Mouse (Mus musculus) heart, postnatal 14 days (tissue): ENCODE data around the gene Arl9. TPM values are rescaled to one million over a fixed set of nuclear protein-coding genes. Genes with fewer than 3 reads are reported as not detected.
A peak's percentile ranks its signal among the peaks of the same experiment; 100 is the strongest.
"Not testable (repeated sequence)": the region's sequence is repeated elsewhere in the genome, so short reads cannot be mapped to it uniquely, and the experiment has no call there.

ENCODE experiments used
- DNase-seq, 2 experiments: peaks; one replicate each; pipeline ENCODE4 v3.0.0; 2021 to 2022
- intact Hi-C: fragments of 180-260 bp; cut with DNase I; formaldehyde crosslinking; loops from one replicate; pipeline ENCODE4 v1.15.1; 2025
- total RNA-seq, 2 experiments: library from RNA; stranded (reverse); gene quantifications; 2 replicates each; pipeline ENCODE4 v1.2.3; 2021

The Arl9 gene
- total RNA-seq, 2 experiments from 2014 or later = not detected

DNA sequence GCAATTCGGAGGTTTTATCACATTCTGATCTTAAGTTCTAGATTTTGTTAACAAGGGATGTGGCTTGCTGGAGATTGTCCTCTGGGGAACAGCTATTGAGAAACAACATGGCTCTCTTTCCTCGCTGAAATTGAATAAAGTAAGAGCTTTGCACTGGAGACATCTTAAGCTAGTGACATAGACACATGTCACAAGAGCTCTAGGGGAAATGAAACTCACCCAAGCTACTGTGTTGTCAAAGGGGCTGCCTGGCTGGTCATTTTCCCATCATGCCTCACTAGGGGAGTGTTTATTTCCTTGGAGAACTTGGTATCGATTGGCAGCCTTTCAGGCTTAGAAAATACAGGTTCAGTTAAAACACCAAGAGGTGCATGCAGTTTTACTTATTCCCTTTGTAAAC lies 9.3 kb downstream of the Arl9 start:
- intact Hi-C loops = no loop called here
- no peak for DNase-seq

DNA sequence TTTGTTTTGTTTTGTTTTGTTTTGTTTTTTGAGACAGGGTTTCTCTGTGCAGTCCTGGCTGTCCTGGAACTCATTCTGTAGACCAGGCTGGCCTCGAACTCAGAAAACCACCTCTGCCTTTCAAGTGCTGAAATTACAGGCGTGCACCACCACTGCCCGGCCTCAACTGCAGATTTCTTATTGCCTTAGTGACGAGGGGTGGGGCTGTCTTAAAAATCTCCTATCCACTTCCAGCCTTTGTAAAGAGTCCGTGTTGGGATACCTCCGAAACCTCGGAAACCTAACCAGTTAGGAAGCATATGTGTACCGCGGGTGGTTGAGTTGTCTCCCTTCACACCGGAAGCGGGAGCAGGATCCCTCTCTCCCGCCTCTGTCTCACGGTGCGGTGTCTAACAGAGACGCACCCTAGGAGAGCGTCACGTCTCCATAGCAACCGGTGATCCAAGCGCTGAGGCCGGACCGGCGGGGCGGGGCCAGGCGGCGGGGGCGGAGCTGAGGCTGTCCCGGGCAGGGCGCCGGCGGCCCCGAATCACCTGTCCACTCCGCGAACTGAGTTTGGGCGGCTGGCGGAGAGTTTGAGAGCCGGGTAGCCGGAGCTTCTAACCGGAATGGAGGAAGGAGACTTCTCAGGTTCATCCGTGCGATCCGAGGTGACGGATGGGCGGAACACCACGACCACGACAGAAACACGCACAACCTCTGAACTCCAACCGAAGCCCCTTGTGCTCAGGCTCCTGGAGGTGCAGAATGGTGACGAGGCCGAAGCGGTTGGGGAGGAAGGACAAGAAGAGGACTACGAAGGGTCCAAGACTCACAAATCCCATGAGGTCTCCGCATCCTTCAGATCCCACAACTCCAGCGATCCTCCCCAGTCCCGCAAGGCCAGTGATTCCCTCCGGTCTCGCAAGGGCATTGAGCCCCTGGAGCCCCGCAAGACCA lies 12.0 kb downstream of the Arl9 start, which contains the start of gene Thegl:
Gene Thegl (plus strand): TSS at position 480 of the 939 bp plus-strand sequence.
- peak; percentile 74 to 80 for DNase-seq
- intact Hi-C loops = no loop called here

DNA sequence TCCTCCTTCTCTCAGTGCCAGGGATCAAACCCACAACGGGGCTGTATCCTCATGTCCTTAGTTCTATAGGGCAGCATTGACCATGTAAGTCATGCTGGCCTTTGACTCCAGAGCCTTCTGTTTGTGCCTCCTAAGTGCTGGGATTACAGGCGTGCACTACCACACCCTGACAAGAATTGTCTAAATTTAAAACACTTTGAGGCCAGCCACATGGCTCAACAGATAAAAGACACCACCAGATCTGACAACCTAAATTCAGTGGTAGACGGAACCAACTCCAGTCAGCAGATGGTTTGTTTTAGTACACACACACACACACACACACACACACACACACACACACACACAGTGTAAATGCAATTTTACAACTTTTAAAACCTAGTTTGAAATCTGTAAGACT lies 24.2 kb downstream of the Arl9 start:
- no peak for DNase-seq
- intact Hi-C loops = loop anchor here (2.0 to 5.0 kb wide), 2 partner anchors 143 to 189 kb away; no protein-coding TSS in a partner anchor

DNA sequence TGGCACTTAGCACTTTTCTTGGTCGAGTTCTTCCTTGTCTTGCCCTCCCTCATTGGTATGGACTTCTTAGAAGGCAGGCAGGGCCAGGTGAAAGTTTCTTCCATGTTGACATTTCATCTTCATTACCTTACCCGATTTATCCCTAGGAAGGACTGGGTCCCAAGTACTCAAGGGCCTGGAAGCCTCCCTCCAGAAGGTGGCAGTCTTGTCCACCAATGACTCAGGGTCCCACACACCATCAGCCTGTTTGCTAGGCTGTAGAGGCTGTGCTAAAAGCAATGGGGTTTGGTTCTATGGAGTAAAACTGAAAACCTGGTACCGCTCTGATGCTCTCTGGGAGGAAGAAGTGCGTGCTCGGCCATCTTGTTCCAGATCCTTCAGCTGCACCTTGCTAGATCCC lies 25.9 kb downstream of the Arl9 start:
- peak; percentile 37 to 64 for DNase-seq
- intact Hi-C loops = loop anchor here (2.0 to 5.0 kb wide), 2 partner anchors 141 to 188 kb away; no protein-coding TSS in a partner anchor

DNA sequence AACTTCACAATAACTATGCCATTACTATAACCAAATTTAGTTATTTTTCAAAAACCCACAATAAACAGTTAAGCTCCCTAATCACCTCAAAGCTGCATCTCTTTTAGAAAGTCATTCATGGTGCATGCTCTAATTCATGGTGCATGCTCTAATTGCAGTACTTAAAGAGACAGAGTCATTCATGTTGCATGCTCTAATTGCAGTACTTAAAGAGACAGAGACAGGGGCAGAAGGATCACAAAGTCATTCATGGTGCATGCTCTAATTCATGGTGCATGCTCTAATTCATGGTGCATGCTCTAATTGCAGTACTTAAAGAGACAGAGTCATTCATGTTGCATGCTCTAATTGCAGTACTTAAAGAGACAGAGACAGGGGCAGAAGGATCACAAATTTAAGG lies 31.2 kb downstream of the Arl9 start:
- DNase-seq, intact Hi-C loops: not testable (repeated sequence)

DNA sequence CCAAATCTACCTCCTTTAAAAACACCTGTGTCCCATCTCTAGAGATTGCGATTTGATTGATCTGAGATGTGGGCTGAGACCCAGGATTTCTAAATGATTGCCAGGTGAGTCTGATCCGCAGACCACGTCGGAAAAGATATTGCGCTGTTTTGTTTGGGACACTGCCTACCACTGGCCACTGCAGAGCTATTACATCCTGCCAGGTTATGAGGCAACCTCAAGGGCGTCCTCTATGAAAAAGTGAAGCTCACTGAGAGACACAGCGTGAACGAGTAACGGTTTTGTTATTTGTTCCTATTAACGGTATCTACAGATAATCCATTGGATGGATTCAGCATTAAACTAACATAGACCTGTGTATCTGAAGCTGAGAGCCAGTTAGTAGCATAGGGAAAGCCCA lies 34.6 kb downstream of the Arl9 start:
- no peak for DNase-seq
- intact Hi-C loops = no loop called here

DNA sequence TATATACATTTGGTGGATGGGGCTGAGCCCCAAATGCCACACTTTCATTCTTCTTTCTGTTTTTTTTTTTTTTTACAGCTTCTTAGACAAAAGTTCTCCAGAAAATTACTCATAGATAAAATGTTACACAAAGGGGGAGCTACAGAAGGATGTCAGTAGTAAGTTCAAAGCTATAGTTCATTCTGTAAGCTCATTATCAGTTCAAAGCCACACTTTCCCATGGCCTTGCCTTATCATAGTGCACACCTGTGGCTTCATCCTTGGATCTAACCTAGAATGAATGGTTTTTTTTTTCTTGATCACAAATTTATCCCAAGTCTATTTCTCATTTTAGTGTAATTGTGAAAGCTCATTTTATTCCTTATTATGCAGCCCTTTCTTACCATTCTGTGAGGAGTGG lies 35.5 kb downstream of the Arl9 start:
- intact Hi-C loops = no loop called here

DNA sequence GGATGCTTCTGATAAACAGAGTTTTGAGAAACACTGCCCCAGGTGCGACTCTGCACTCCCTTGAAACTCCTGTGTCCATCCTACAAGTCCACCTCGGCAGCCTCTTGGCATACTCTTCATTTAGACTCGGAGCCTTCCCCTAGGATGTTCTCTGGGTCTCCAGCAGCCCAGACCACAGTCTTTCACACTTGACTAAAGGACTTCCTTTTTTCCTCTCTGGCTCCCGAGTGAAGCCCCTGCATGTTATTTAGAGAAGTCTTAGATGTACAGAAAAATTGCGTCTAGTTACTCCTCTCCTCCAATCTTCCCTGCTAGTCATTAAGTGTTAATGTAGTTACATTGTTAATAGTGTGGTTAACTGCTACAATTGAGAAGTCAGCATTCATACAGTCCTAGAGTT lies 40.5 kb downstream of the Arl9 start:
- no peak for DNase-seq
- intact Hi-C loops = no loop called here

More for the DNA sequence above, 35.5 kb downstream of the Arl9 start:
- no peak for DNase-seq

DNA sequence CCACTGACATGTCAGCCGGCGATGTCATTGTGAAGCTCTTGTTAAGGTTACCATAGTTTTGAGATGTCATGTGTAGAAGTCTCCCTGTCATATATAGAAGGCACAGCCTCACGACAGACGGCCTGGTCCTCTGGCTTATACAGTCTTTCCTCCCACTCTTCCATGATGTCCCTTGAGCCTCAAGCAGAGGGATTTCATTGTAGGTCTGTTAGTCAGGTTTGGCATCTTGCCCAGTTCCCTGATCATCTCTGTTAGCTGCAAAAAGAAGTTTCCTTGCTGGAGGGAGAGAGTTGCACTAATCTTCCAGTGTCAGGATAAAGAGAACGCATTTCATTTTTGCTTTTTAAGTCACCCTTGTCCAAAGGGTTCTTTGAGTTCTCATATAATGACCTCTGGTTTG lies 48.8 kb downstream of the Arl9 start:
- intact Hi-C loops = no loop called here
- no peak for DNase-seq

DNA sequence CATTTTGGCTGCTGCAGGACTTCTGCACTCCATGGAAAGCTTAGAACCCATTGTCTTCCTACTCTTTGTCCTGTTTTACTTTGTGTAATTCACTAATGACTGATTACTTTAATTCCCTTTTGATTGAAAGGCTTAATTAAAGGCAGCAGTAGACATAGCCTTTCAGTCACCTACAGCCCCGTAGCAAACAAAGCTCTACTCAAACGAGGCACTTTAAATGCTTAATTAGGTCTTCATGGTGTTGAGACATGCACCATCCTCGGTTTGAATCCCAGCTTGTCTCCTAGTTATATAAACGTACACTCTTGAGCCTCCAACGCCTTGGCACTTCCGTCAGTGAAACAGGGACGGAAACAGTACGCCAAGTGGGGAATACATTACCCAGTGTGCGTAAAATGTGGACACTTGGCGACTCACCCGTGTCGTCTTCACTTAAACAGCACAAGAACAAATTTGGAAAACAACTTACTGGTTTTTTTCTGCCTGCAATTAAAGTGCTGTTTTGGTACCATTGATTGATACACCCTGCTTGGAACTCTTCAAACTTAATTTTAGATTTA lies 53.1 kb downstream of the Arl9 start:
- DNase-seq = no peak
- intact Hi-C loops = no loop called here

Other genes with a start within 250 kb of the Arl9 start
- gene Aasdh, start 98.5 kb upstream of the Arl9 start, total RNA-seq = 10 to 100 TPM; 12.8 to 13.6 TPM
- gene Paics, start 52.7 kb upstream of the Arl9 start, total RNA-seq = 100 to 1,000 TPM; 142 to 144 TPM
- gene Ppat, start 52.5 kb upstream of the Arl9 start, total RNA-seq = 10 to 100 TPM; 12.6 to 13.5 TPM
- gene Srp72, start 29.4 kb upstream of the Arl9 start, total RNA-seq = 10 to 100 TPM; 61.7 to 66.3 TPM
- gene Thegl, start 12.0 kb downstream of the Arl9 start, total RNA-seq = not detected
- 100 to 1,000 TPM; 496 to 513 TPM for gene Hopx, start 111.1 kb downstream of the Arl9 start, total RNA-seq
- under 1 TPM in 1 of 2 experiments, not detected in 1; 0.37 TPM for gene Spink2, start 207.4 kb downstream of the Arl9 start, total RNA-seq